8 mouse cellular contexts compared by ENCODE assay signal in genomic region chr4:126102061-126102841, GRCm38 (mm10). TPM values are rescaled to one million over a fixed set of nuclear protein-coding genes. Genes with fewer than 3 reads are reported as not detected.
DNase-seq lines count a peak whose midpoint lies in the region; ATAC-seq lines count a peak whose summit lies in the region.

No protein-coding gene starts in this region.

- peak overlapping the region; percentile 40; the same call in 1 of the 2 replicates for H3K9ac ChIP-seq in intestine, embryonic 14.5 days (ENCODE audit: low read length)
- H3K9ac ChIP-seq in liver, embryonic 16.5 days (ENCODE audit: low read depth, low read length), result peak overlapping the region; percentile 61
- no peak overlapping the region for H3K9ac ChIP-seq in neural tube, embryonic 15.5 days (replicated peaks)

- peak overlapping the region; percentile 90 for H3K4me3 ChIP-seq in forebrain, embryonic 10.5 days
- H3K4me3 ChIP-seq in intestine, embryonic 14.5 days (ENCODE audit: low read depth, low read length), result no peak overlapping the region
- peak overlapping the region; percentile 94 for H3K4me3 ChIP-seq in liver, embryonic 16.5 days (ENCODE audit: low read depth, low read length)
- no peak overlapping the region for H3K4me3 ChIP-seq in neural tube, embryonic 15.5 days (replicated peaks)

- ATAC-seq in intestine, embryonic 14.5 days (replicated peaks; ENCODE audit: low FRiP score, low TSS enrichment, low read depth), result no peak
- peak; percentile 53 for ATAC-seq in liver, embryonic 16.5 days (ENCODE audit: low read depth)
- no peak for ATAC-seq in neural tube, embryonic 15.5 days (ENCODE audit: low FRiP score)

- H3K4me2 ChIP-seq in intestine, embryonic 14.5 days (ENCODE audit: low read length), result peak overlapping the region; percentile 85
- H3K4me2 ChIP-seq in liver, embryonic 16.5 days (ENCODE audit: low read depth, low read length), result peak overlapping the region; percentile 99
- peak overlapping the region; percentile 96 for H3K4me2 ChIP-seq in neural tube, embryonic 15.5 days

- 43% methylated on average over 7 of the region's 7 CpGs for WGBS in forebrain, embryonic 10.5 days
- 48% methylated on average over 7 of the region's 7 CpGs for WGBS in intestine, embryonic 14.5 days
- WGBS in liver, embryonic 16.5 days (ENCODE audit: insufficient replicate concordance), result 41% methylated on average over 7 of the region's 7 CpGs
- 41% methylated on average over 7 of the region's 7 CpGs for WGBS in neural tube, embryonic 15.5 days

- H3K4me1 ChIP-seq in forebrain, embryonic 10.5 days, result peaks cover 56% of the 10 kb centered on the region
- H3K4me1 ChIP-seq in intestine, embryonic 14.5 days (replicated peaks; ENCODE audit: control insufficient read depth, insufficient read depth, low read length), result peaks cover 21% of the 10 kb centered on the region
- peaks cover 63% of the 10 kb centered on the region for H3K4me1 ChIP-seq in liver, embryonic 16.5 days (ENCODE audit: control insufficient read depth, low read depth, low read length)
- peaks cover 56% of the 10 kb centered on the region for H3K4me1 ChIP-seq in neural tube, embryonic 15.5 days

- peaks cover 32% of the 10 kb centered on the region for H3K36me3 ChIP-seq in forebrain, embryonic 10.5 days (replicated peaks)
- H3K36me3 ChIP-seq in intestine, embryonic 14.5 days (ENCODE audit: control insufficient read depth, insufficient read depth, low read length), result 0 out of 2 replicates have a peak, but pooled peaks cover 4% of the 10 kb centered on the region
- no peaks in the 10 kb centered on the region for H3K36me3 ChIP-seq in liver, embryonic 16.5 days (ENCODE audit: control insufficient read depth, insufficient read depth)
- H3K36me3 ChIP-seq in neural tube, embryonic 15.5 days, result no peaks in the 10 kb centered on the region

- no peaks in the 10 kb centered on the region for H3K27me3 ChIP-seq in forebrain, embryonic 10.5 days (ENCODE audit: poor library complexity, severe bottlenecking)
- H3K27me3 ChIP-seq in intestine, embryonic 14.5 days (replicated peaks; ENCODE audit: control insufficient read depth, insufficient read depth, low read length), result no peaks in the 10 kb centered on the region
- H3K27me3 ChIP-seq in liver, embryonic 16.5 days (ENCODE audit: control insufficient read depth, insufficient read depth, low read depth, low read length), result no peaks in the 10 kb centered on the region
- H3K27me3 ChIP-seq in neural tube, embryonic 15.5 days (replicated peaks), result no peaks in the 10 kb centered on the region

- H3K27ac ChIP-seq in forebrain, embryonic 10.5 days, result peak overlapping the region; percentile 90
- peak overlapping the region; percentile 85 for H3K27ac ChIP-seq in intestine, embryonic 14.5 days (ENCODE audit: low read depth)
- peak overlapping the region; percentile 93 for H3K27ac ChIP-seq in liver, embryonic 16.5 days (ENCODE audit: low read length)
- peak overlapping the region; percentile 89 for H3K27ac ChIP-seq in neural tube, embryonic 15.5 days (replicated peaks)

- H3K9me3 ChIP-seq in forebrain, embryonic 10.5 days, result no peaks in the 10 kb centered on the region
- no peaks in the 10 kb centered on the region for H3K9me3 ChIP-seq in intestine, embryonic 14.5 days (ENCODE audit: control insufficient read depth, low read length)
- no peaks in the 10 kb centered on the region for H3K9me3 ChIP-seq in liver, embryonic 16.5 days (replicated peaks; ENCODE audit: control insufficient read depth, low read length)
- H3K9me3 ChIP-seq in neural tube, embryonic 15.5 days (replicated peaks), result no peaks in the 10 kb centered on the region

- DNase-seq in heart, adult 11 months, result peak; percentile 97
- no peak for DNase-seq in heart, adult 8-10 months (ENCODE audit: low spot score)
- peak; percentile 90 for DNase-seq in Muller cell, postnatal 12 days (ENCODE audit: inconsistent ontology term)
- DNase-seq in forebrain, embryonic 10.5 days (ENCODE audit: extremely low spot score, low spot score), result no peak
- no peak for DNase-seq in intestine, embryonic 14.5 days (ENCODE audit: low spot score)
- no peak for DNase-seq in spleen, postnatal 36 days (ENCODE audit: low spot score in 2 of 2)

RNA-seq across cellular contexts. Expression of gene Stk40, which starts 1.5 kb away (rescaled TPM):
- total RNA-seq in heart, adult 8-10 months (2022), result 10 to 100 TPM; 37.8 to 61.9 (median 52.4) TPM
- polyA plus RNA-seq in forebrain, embryonic 10.5 days (2016; fragmentation: Nextera tagmentation; extraction: Ambion mirVana), result 43.7 and 45.5 TPM in 2 replicates
- 22.5 and 23.8 TPM in 2 replicates for polyA plus RNA-seq in intestine, embryonic 14.5 days (2014; fragmentation: Nextera tagmentation; extraction: Ambion mirVana)
- 12.7 and 12.9 TPM in 2 replicates for polyA plus RNA-seq in liver, embryonic 16.5 days (2015; fragmentation: Nextera tagmentation; extraction: Ambion mirVana)
- 28.1 and 29.9 TPM in 2 replicates for polyA plus RNA-seq in neural tube, embryonic 15.5 days (2015; fragmentation: Nextera tagmentation; extraction: Ambion mirVana)

RNA-seq across cellular contexts. Expression of gene Lsm10, which starts 5.8 kb away (rescaled TPM):
- 10 to 100 TPM; 17.3 to 19.5 (median 18.4) TPM for total RNA-seq in heart, adult 8-10 months (2022)
- polyA plus RNA-seq in forebrain, embryonic 10.5 days (2016; fragmentation: Nextera tagmentation; extraction: Ambion mirVana), result 53.7 and 55.1 TPM in 2 replicates
- 55.6 and 58.5 TPM in 2 replicates for polyA plus RNA-seq in intestine, embryonic 14.5 days (2014; fragmentation: Nextera tagmentation; extraction: Ambion mirVana)
- polyA plus RNA-seq in liver, embryonic 16.5 days (2015; fragmentation: Nextera tagmentation; extraction: Ambion mirVana), result 23.3 and 25.3 TPM in 2 replicates
- 48.5 and 51.6 TPM in 2 replicates for polyA plus RNA-seq in neural tube, embryonic 15.5 days (2015; fragmentation: Nextera tagmentation; extraction: Ambion mirVana)

RNA-seq across cellular contexts. Expression of gene Oscp1, which starts 43.9 kb away (rescaled TPM):
- total RNA-seq in heart, adult 8-10 months (2022), result 1 to 10 TPM; 1.4 to 3.0 (median 2.2) TPM
- 31.1 and 34.4 TPM in 2 replicates for polyA plus RNA-seq in forebrain, embryonic 10.5 days (2016; fragmentation: Nextera tagmentation; extraction: Ambion mirVana)
- 12.1 and 13.5 TPM in 2 replicates for polyA plus RNA-seq in intestine, embryonic 14.5 days (2014; fragmentation: Nextera tagmentation; extraction: Ambion mirVana)
- polyA plus RNA-seq in liver, embryonic 16.5 days (2015; fragmentation: Nextera tagmentation; extraction: Ambion mirVana), result 1.4 TPM in 2 replicates
- polyA plus RNA-seq in neural tube, embryonic 15.5 days (2015; fragmentation: Nextera tagmentation; extraction: Ambion mirVana), result 37.4 and 38.3 TPM in 2 replicates

RNA-seq across cellular contexts. Expression of gene Eva1b, which starts 45.3 kb away (rescaled TPM):
- 10 to 100 TPM in 1 of 4 experiments, 1 to 10 TPM in 3; 7.3 to 12.4 (median 9.0) TPM for total RNA-seq in heart, adult 8-10 months (2022)
- 19.1 and 20.7 TPM in 2 replicates for polyA plus RNA-seq in forebrain, embryonic 10.5 days (2016; fragmentation: Nextera tagmentation; extraction: Ambion mirVana)
- polyA plus RNA-seq in intestine, embryonic 14.5 days (2014; fragmentation: Nextera tagmentation; extraction: Ambion mirVana), result 61.0 and 63.2 TPM in 2 replicates
- polyA plus RNA-seq in liver, embryonic 16.5 days (2015; fragmentation: Nextera tagmentation; extraction: Ambion mirVana), result 11.6 and 13.0 TPM in 2 replicates
- 13.3 and 19.1 TPM in 2 replicates for polyA plus RNA-seq in neural tube, embryonic 15.5 days (2015; fragmentation: Nextera tagmentation; extraction: Ambion mirVana)

RNA-seq across cellular contexts. Expression of gene Mrps15, which starts 55.5 kb away (rescaled TPM):
- total RNA-seq in heart, adult 8-10 months (2022), result 10 to 100 TPM; 66.9 to 90.0 (median 81.3) TPM
- 136 and 151 TPM in 2 replicates for polyA plus RNA-seq in forebrain, embryonic 10.5 days (2016; fragmentation: Nextera tagmentation; extraction: Ambion mirVana)
- 148 and 151 TPM in 2 replicates for polyA plus RNA-seq in intestine, embryonic 14.5 days (2014; fragmentation: Nextera tagmentation; extraction: Ambion mirVana)
- polyA plus RNA-seq in liver, embryonic 16.5 days (2015; fragmentation: Nextera tagmentation; extraction: Ambion mirVana), result 65.7 and 69.9 TPM in 2 replicates
- 142 and 145 TPM in 2 replicates for polyA plus RNA-seq in neural tube, embryonic 15.5 days (2015; fragmentation: Nextera tagmentation; extraction: Ambion mirVana)

Comparison
In these comparisons a context has a peak if more than half of its experiments do, and no peak if none do; other contexts are left out.
1. DNase-seq: peak in heart, adult 11 months (single experiment) and Muller cell, postnatal 12 days (single experiment); none in heart, adult 8-10 months (single experiment), forebrain, embryonic 10.5 days (single experiment), intestine, embryonic 14.5 days (single experiment) and spleen, postnatal 36 days (0 of 2).
2. H3K4me3 ChIP-seq: peak in forebrain, embryonic 10.5 days (single experiment) and liver, embryonic 16.5 days (single experiment); none in intestine, embryonic 14.5 days (single experiment) and neural tube, embryonic 15.5 days (single experiment).
3. Peak in every context shown above with its lines, with median percentiles within 50 percentile points of each other: H3K27ac ChIP-seq and H3K4me2 ChIP-seq.